Comparison of ENCODE assay signal across 18 mouse cellular contexts in genomic region chr7:127093914-127094313, GRCm38 (mm10). TPM values are rescaled to one million over a fixed set of nuclear protein-coding genes. Genes with fewer than 3 reads are reported as not detected.
"Had no signal": no experiment of that assay in that cellular context is flagged by ENCODE, and none has a peak within 500 bp of the region (broad histone marks: within the 10 kb centered on the region; RNA-seq: fewer than 3 reads in every experiment).

No protein-coding gene starts in this region.

- H3K4me2 ChIP-seq: lung, embryonic 14.5 days; midbrain, embryonic 11.5 days; midbrain, embryonic 13.5 days; midbrain, embryonic 15.5 days; neural tube, embryonic 12.5 days; stomach, embryonic 15.5 days had no signal

- H3K36me3 ChIP-seq: midbrain, embryonic 13.5 days; midbrain, embryonic 15.5 days; neural tube, embryonic 12.5 days; stomach, embryonic 15.5 days had no signal

- H3K27ac ChIP-seq: midbrain, embryonic 13.5 days; midbrain, embryonic 15.5 days; neural tube, embryonic 12.5 days; stomach, embryonic 15.5 days; stomach, postnatal 0 days had no signal

- DNase-seq: lung, adult 18-20 months; lung, embryonic 14.5 days; lung, postnatal 10 days; lung, postnatal 4 days; right cerebral cortex, postnatal 14 days; thymus, postnatal 25 days; thymus, postnatal 4 days had no signal

- H3K27me3 ChIP-seq: midbrain, embryonic 13.5 days; midbrain, embryonic 15.5 days; neural tube, embryonic 12.5 days; stomach, embryonic 15.5 days had no signal

- H3K9me3 ChIP-seq: midbrain, embryonic 13.5 days; midbrain, embryonic 15.5 days; neural tube, embryonic 12.5 days; stomach, embryonic 15.5 days had no signal

- ATAC-seq: midbrain, embryonic 13.5 days; midbrain, embryonic 15.5 days had no signal

- H3K4me1 ChIP-seq: stomach, embryonic 15.5 days had no signal

- H3K4me3 ChIP-seq: midbrain, embryonic 13.5 days; midbrain, embryonic 15.5 days; neural tube, embryonic 12.5 days; stomach, embryonic 15.5 days had no signal

- H3K9ac ChIP-seq: lung, embryonic 14.5 days; midbrain, embryonic 13.5 days; midbrain, embryonic 15.5 days; neural tube, embryonic 12.5 days; stomach, embryonic 15.5 days had no signal

RNA-seq across cellular contexts. Expression of gene Zg16, which starts 6.8 kb away (rescaled TPM):
- total RNA-seq: monocyte, adult 5-6 weeks; neutrophil, adult 5-6 weeks had no signal
- polyA plus RNA-seq: lung, embryonic 14.5 days; lung, embryonic 16.5 days; midbrain, embryonic 11.5 days; midbrain, embryonic 13.5 days; midbrain, embryonic 15.5 days; midbrain, postnatal 0 days; neural tube, embryonic 12.5 days; neural tube, embryonic 14.5 days had no signal

RNA-seq across cellular contexts. Expression of gene Qprt, which starts 28.1 kb away (rescaled TPM):
- polyA plus RNA-seq: neural tube, embryonic 14.5 days had no signal

RNA-seq across cellular contexts. Expression of gene Spn, which starts 43.7 kb away (rescaled TPM):
- polyA plus RNA-seq: lung, embryonic 14.5 days; midbrain, embryonic 11.5 days; midbrain, postnatal 0 days; neural tube, embryonic 14.5 days had no signal
